Mouse (Mus musculus) hindbrain, embryonic 16.5 days (tissue): ENCODE data around the gene Casp9. TPM values are rescaled to one million over a fixed set of nuclear protein-coding genes. Genes with fewer than 3 reads are reported as not detected.
A peak's percentile ranks its signal among the peaks of the same experiment; 100 is the strongest.

ENCODE experiments used
- ATAC-seq: fragments of 200-750 bp; cut with Nextera tagmentation; 2 replicates; pipeline ENCODE4 v1.8.0; 2017; ENCODE audit warnings: moderate TSS enrichment, moderate library complexity
- H3K27ac ChIP-seq: fragments of 300-500 bp; sonication (generic); 2 replicates; pipeline ENCODE4 v1.5.1; 2014; ENCODE audit warnings: low read depth, mild to moderate bottlenecking, control low read depth, low read length, moderate library complexity
- H3K27me3 ChIP-seq: fragments of 300-500 bp; sonication (generic); replicated peaks from 2 replicates; pipeline ENCODE4 v1.6.1; 2014; ENCODE audit warnings: low read length; ENCODE audit not compliant: control insufficient read depth, insufficient read depth
- H3K36me3 ChIP-seq: fragments of 300-500 bp; sonication (generic); 2 replicates; pipeline ENCODE4 v1.6.1; 2014; ENCODE audit warnings: mild to moderate bottlenecking, low read length, moderate library complexity, mixed read lengths; ENCODE audit not compliant: control insufficient read depth, insufficient read depth
- H3K4me1 ChIP-seq: fragments of 300-500 bp; sonication (generic); 2 replicates; pipeline ENCODE4 v1.6.1; 2014; ENCODE audit warnings: low read depth, low read length; ENCODE audit not compliant: control insufficient read depth, insufficient read depth
- H3K4me2 ChIP-seq: fragments of 300-500 bp; sonication (generic); 2 replicates; pipeline ENCODE4 v1.6.1; 2014; ENCODE audit warnings: mild to moderate bottlenecking, low read length, control low read depth, moderate library complexity
- H3K4me3 ChIP-seq: fragments of 300-500 bp; sonication (generic); 2 replicates; pipeline ENCODE4 v1.5.1; 2014; ENCODE audit warnings: mild to moderate bottlenecking, low read length, control low read depth, moderate library complexity
- H3K9ac ChIP-seq: fragments of 300-500 bp; sonication (generic); 2 replicates; pipeline ENCODE4 v1.6.1; 2014; ENCODE audit warnings: low read depth, mild to moderate bottlenecking, control low read depth, low read length, moderate library complexity
- H3K9me3 ChIP-seq: fragments of 300-500 bp; sonication (generic); 2 replicates; pipeline ENCODE4 v1.6.1; 2014; ENCODE audit warnings: mild to moderate bottlenecking, low read length, moderate library complexity; ENCODE audit not compliant: control insufficient read depth
- WGBS: fragments of 180-500 bp; shearing (Covaris S2); extraction: QIAGEN DNeasy Blood & Tissue Kit; methylation state at CpG from one replicate; pipeline ENCODE4 v1.1.7; 2014; 5-methylcytosine and 5-hydroxymethylcytosine counted together
- polyA plus RNA-seq: library from polyadenylated mRNA; unstranded; fragments of >200 nt; fragmentation: Nextera tagmentation; extraction: Ambion mirVana; gene quantifications from 2 replicates; pipeline ENCODE4 v1.2.1, GENCODE M21; 2015

The Casp9 gene
- polyA plus RNA-seq, 1 experiment from 2014 or later: 22.2 TPM

- no peaks in the 10 kb centered on the region for H3K27me3 ChIP-seq
- H3K4me2 ChIP-seq: peak overlapping the region; percentile 92
- WGBS: 61% methylated on average over 3 of the region's 3 CpGs
- peak overlapping the region; percentile 89 for H3K4me3 ChIP-seq
- H3K9me3 ChIP-seq: no peaks in the 10 kb centered on the region
- ATAC-seq: no peak
- H3K9ac ChIP-seq: peak overlapping the region; percentile 92
- H3K4me1 ChIP-seq: peaks cover 5% of the 10 kb centered on the region
- H3K36me3 ChIP-seq: peaks cover 2% of the 10 kb centered on the region
- H3K27ac ChIP-seq: peak overlapping the region; percentile 84
These were observed 3.7 kb upstream of the Casp9 start for GRCm38 (mm10) chr4:141789564-141790218.

GRCm38 (mm10) chr4:141790524-141790990, 2.9 kb upstream of the Casp9 start, which contains the start of gene Dnajc16:
Dnajc16 (minus strand) TSS chr4:141790931.
- no peaks in the 10 kb centered on the region for H3K27me3 ChIP-seq
- H3K4me3 ChIP-seq: peak within 1 kb of the TSS; percentile 89
- peak within 1 kb of the TSS; percentile 92 for H3K9ac ChIP-seq
- H3K27ac ChIP-seq: peak within 1 kb of the TSS; percentile 84
- peak; percentile 92 for ATAC-seq
- no peaks in the 10 kb centered on the region for H3K9me3 ChIP-seq
- peaks cover 11% of the 10 kb centered on the region for H3K4me1 ChIP-seq
- no peaks in the 10 kb centered on the region for H3K36me3 ChIP-seq
- peak within 1 kb of the TSS; percentile 92 for H3K4me2 ChIP-seq
- under 1% methylated on average over 26 of the region's 42 CpGs for WGBS

DNA sequence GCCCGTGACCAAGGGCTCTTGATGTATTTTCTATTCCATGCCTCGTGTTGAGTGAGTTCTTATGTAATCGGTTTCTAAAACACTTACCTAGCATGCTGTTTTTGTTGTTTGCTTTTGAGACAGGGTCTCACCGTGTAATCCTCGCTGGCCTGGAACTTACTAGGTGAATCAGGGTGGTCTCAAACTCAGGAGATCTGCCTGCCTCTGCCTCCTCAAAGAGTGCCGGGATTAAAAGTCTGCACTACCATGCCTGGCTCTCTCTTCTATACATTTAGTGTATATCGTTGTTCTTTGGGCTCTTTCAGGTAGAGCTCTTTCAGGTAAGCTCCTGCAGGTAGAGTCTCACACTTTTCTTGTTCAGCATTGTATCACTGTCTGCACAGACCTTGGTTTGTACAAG, 1.9 kb upstream of the Casp9 start:
- Histone ChIP-seq H3K27ac (no peak overlapping the region), H3K36me3 (no peaks in the 10 kb centered on the region), H3K4me3 (no peak overlapping the region), H3K9me3 (no peaks in the 10 kb centered on the region), H3K4me1 (peaks cover 11% of the 10 kb centered on the region), H3K9ac (no peak overlapping the region), H3K4me2 (no peak overlapping the region), H3K27me3 (no peaks in the 10 kb centered on the region)
- no peak for ATAC-seq
- 90% methylated on average over 7 of the region's 7 CpGs for WGBS

GRCm38 (mm10) chr4:141791951-141792350, 1.5 kb upstream of the Casp9 start:
- no peaks in the 10 kb centered on the region for H3K36me3 ChIP-seq
- no peak overlapping the region for H3K27ac ChIP-seq
- H3K4me1 ChIP-seq: peaks cover 11% of the 10 kb centered on the region
- H3K9me3 ChIP-seq: no peaks in the 10 kb centered on the region
- 85% methylated on average over 8 of the region's 8 CpGs for WGBS
- H3K4me3 ChIP-seq: no peak overlapping the region
- no peak overlapping the region for H3K9ac ChIP-seq
- no peaks in the 10 kb centered on the region for H3K27me3 ChIP-seq
- no peak for ATAC-seq
- H3K4me2 ChIP-seq: no peak overlapping the region

- peak overlapping the region; percentile 77 for H3K4me3 ChIP-seq
- peak overlapping the region; percentile 96 for H3K27ac ChIP-seq
- H3K4me1 ChIP-seq: peaks cover 11% of the 10 kb centered on the region
- no peak for ATAC-seq
- peak overlapping the region; percentile 67 for H3K4me2 ChIP-seq
- no peaks in the 10 kb centered on the region for H3K9me3 ChIP-seq
- H3K36me3 ChIP-seq: peaks cover 5% of the 10 kb centered on the region; the same call in 1 of the 2 replicates
- H3K9ac ChIP-seq: peak overlapping the region; percentile 82
- H3K27me3 ChIP-seq: no peaks in the 10 kb centered on the region
- 10% methylated on average over 10 of the region's 10 CpGs for WGBS
These were observed 694 bp upstream of the Casp9 start for GRCm38 (mm10) chr4:141792554-141793281.

DNA sequence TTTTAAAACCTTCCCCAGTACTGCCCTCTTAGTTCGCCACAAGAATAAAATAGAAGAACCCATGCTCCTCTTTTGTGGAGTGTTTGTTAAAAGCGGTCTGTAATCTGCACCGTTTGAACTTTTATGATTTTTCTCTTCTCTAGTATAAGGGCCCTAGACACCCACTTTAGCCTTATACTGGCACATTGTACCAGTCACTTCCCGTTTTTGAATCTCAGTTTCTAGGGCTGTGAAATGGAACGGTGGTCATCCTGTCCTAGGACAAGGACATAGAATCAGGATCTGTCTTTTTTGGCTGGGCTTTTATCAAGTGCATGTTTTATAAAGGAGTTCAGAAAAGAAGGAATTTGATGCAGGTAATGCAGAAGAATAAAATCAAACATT, 732 bp downstream of the Casp9 start:
- H3K9me3 ChIP-seq: no peaks in the 10 kb centered on the region
- WGBS: 11% methylated on average over 5 of the region's 5 CpGs
- H3K4me2 ChIP-seq: peak overlapping the region; percentile 67
- peaks cover 11% of the 10 kb centered on the region for H3K4me1 ChIP-seq
- H3K27me3 ChIP-seq: no peaks in the 10 kb centered on the region
- H3K27ac ChIP-seq: peak overlapping the region; percentile 96
- peak overlapping the region; percentile 82 for H3K9ac ChIP-seq
- peaks cover 6% of the 10 kb centered on the region; the same call in 1 of the 2 replicates for H3K36me3 ChIP-seq
- H3K4me3 ChIP-seq: peak overlapping the region; percentile 77
- ATAC-seq: no peak

GRCm38 (mm10) chr4:141796356-141796755, 2.9 kb downstream of the Casp9 start:
- H3K9ac ChIP-seq: no peak overlapping the region

GRCm38 (mm10) chr4:141796954-141797353, 3.5 kb downstream of the Casp9 start:
- Histone ChIP-seq H3K9ac (no peak overlapping the region), H3K4me1 (peaks cover 6% of the 10 kb centered on the region), H3K4me3 (no peak overlapping the region), H3K36me3 (peaks cover 6% of the 10 kb centered on the region; the same call in 1 of the 2 replicates), H3K9me3 (no peaks in the 10 kb centered on the region), H3K27ac (no peak overlapping the region), H3K27me3 (no peaks in the 10 kb centered on the region), H3K4me2 (no peak overlapping the region)
- no peak for ATAC-seq
- 84% methylated on average over 4 of the region's 4 CpGs for WGBS

More at GRCm38 (mm10) chr4:141796356-141796755, 2.9 kb downstream of the Casp9 start:
- H3K36me3 ChIP-seq: peaks cover 6% of the 10 kb centered on the region; the same call in 1 of the 2 replicates
- H3K9me3 ChIP-seq: no peaks in the 10 kb centered on the region
- ATAC-seq: no peak
- H3K4me3 ChIP-seq: no peak overlapping the region
- peaks cover 6% of the 10 kb centered on the region for H3K4me1 ChIP-seq
- 84% methylated on average over 7 of the region's 7 CpGs for WGBS
- no peak overlapping the region for H3K27ac ChIP-seq
- H3K27me3 ChIP-seq: no peaks in the 10 kb centered on the region
- no peak overlapping the region for H3K4me2 ChIP-seq

GRCm38 (mm10) chr4:141797545-141797944, 4.1 kb downstream of the Casp9 start:
- ATAC-seq: no peak
- Histone ChIP-seq H3K9me3 (no peaks in the 10 kb centered on the region), H3K36me3 (peaks cover 6% of the 10 kb centered on the region; the same call in 1 of the 2 replicates), H3K9ac (no peak overlapping the region), H3K4me3 (no peak overlapping the region), H3K27me3 (no peaks in the 10 kb centered on the region), H3K4me1 (peaks cover 6% of the 10 kb centered on the region), H3K4me2 (no peak overlapping the region), H3K27ac (no peak overlapping the region)
- 97% methylated on average over 5 of the region's 5 CpGs for WGBS
